In the genomic region with DNA sequence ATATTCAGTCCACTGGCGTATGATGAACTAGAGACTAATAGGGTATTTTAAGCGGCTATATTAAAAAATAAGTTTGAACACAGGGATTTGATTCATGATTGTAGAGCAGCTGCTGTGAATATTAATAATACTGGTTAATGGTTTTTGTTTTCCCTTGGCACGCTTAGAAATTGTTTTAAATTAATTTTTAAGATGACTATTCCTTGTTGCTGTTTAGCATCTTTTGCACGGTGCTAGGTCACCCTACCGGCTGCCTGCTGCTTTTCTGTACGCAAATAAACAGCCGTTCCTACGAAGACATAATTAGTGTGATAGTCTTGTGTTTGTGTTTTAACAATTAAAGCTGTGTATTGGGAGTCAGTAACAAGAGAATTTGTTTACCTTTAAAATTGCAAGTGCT, we compare ENCODE assay signal across 20 mouse cellular contexts.
"Had no signal": no experiment of that assay in that cellular context is flagged by ENCODE, and none has a peak within 500 bp of the region (broad histone marks: within the 10 kb centered on the region; RNA-seq: fewer than 3 reads in every experiment).

No protein-coding gene starts in this region.

- H3K36me3 ChIP-seq: liver, embryonic 13.5 days; midbrain, embryonic 12.5 days; neural tube, embryonic 12.5 days had no signal

- H3K9me3 ChIP-seq: liver, embryonic 13.5 days; midbrain, embryonic 12.5 days; neural tube, embryonic 12.5 days had no signal

- H3K27me3 ChIP-seq: liver, embryonic 13.5 days; midbrain, embryonic 12.5 days; neural tube, embryonic 12.5 days had no signal

- DNase-seq: kidney, adult 2 months; kidney, postnatal 25 days; layer of hippocampus, adult 9-11 months; layer of hippocampus, postnatal 36 days; liver, embryonic 13.5 days; lung, adult 2 months; lung, postnatal 14 days; right cerebral cortex, adult 18-20 months; right cerebral cortex, postnatal 14 days; right cerebral cortex, postnatal 4 days; thymus, adult 2 months; thymus, postnatal 14 days had no signal

- H3K4me3 ChIP-seq: layer of hippocampus, adult 2 months; left cerebral cortex, adult 2 months; liver, embryonic 13.5 days; midbrain, embryonic 12.5 days; neural tube, embryonic 12.5 days had no signal

- ATAC-seq: midbrain, embryonic 16.5 days had no signal

- H3K9ac ChIP-seq: liver, embryonic 13.5 days; midbrain, embryonic 12.5 days; neural tube, embryonic 12.5 days had no signal

- H3K4me1 ChIP-seq: liver, embryonic 13.5 days; midbrain, embryonic 12.5 days; neural tube, embryonic 12.5 days had no signal

- H3K27ac ChIP-seq: kidney, postnatal 0 days; layer of hippocampus, adult 2 months; left cerebral cortex, adult 2 months; liver, embryonic 13.5 days; macrophage; midbrain, embryonic 12.5 days; neural tube, embryonic 12.5 days; stomach, postnatal 0 days had no signal

- H3K4me2 ChIP-seq: liver, embryonic 13.5 days; midbrain, embryonic 12.5 days; neural tube, embryonic 12.5 days had no signal
